Mouse (Mus musculus) adrenal gland, adult 2 months (tissue): ENCODE data around the gene Gm11983. TPM values are rescaled to one million over a fixed set of nuclear protein-coding genes. Genes with fewer than 3 reads are reported as not detected.

ENCODE experiments used
- polyA plus RNA-seq: library from polyadenylated mRNA; depleted of rRNA; stranded (reverse); fragments of >200 nt; gene quantifications from 2 replicates; pipeline ENCODE4 v1.2.3, GENCODE M21; 2012; rRNA removed
- total RNA-seq, 2 experiments: library from RNA; stranded (reverse); gene quantifications; 2 replicates each; pipeline ENCODE4 v1.2.3; 2021

Gene Gm11983
- total and polyA plus RNA-seq, 3 experiments, result not detected

Other genes starting within 250 kb of the Gm11983 start
- gene Nacad, start 231.6 kb downstream of the Gm11983 start, total RNA-seq, result 1 to 10 TPM; 1.6 to 2.2 TPM
- 1.2 and 2.2 TPM in 2 replicates for gene Nacad, start 231.6 kb downstream of the Gm11983 start, polyA plus RNA-seq
- gene Tbrg4, start 211.6 kb downstream of the Gm11983 start, total RNA-seq, result 10 to 100 TPM; 68.2 to 82.2 TPM
- gene Tbrg4, start 211.6 kb downstream of the Gm11983 start, polyA plus RNA-seq, result 91.3 and 92.6 TPM in 2 replicates
- not detected for gene Wap, start 199.0 kb downstream of the Gm11983 start, total RNA-seq
- not detected in 2 replicates for gene Wap, start 199.0 kb downstream of the Gm11983 start, polyA plus RNA-seq
- gene Ramp3, start 179.1 kb downstream of the Gm11983 start, total RNA-seq, result 10 to 100 TPM; 15.9 to 21.7 TPM
- 25.3 and 30.7 TPM in 2 replicates for gene Ramp3, start 179.1 kb downstream of the Gm11983 start, polyA plus RNA-seq
- 1 to 10 TPM; 2.5 to 3.1 TPM for gene Adcy1, start 225.8 kb upstream of the Gm11983 start, total RNA-seq
- gene Adcy1, start 225.8 kb upstream of the Gm11983 start, polyA plus RNA-seq, result 1.0 and 1.1 TPM in 2 replicates